Mouse (Mus musculus) lung, postnatal 0 days (tissue): Measurements from ENCODE around the gene Bnipl.

Experiments
- CTCF ChIP-seq: IDR thresholded peaks from 2 replicates; pipeline ENCODE4 v1.5.1; 2016; ENCODE audit warnings: antibody characterized with exemption, mild to moderate bottlenecking
- EP300 ChIP-seq: IDR thresholded peaks from 2 replicates; pipeline ENCODE4 v1.6.1; 2016; ENCODE audit warnings: antibody characterized with exemption, mild to moderate bottlenecking, control low read depth

DNA sequence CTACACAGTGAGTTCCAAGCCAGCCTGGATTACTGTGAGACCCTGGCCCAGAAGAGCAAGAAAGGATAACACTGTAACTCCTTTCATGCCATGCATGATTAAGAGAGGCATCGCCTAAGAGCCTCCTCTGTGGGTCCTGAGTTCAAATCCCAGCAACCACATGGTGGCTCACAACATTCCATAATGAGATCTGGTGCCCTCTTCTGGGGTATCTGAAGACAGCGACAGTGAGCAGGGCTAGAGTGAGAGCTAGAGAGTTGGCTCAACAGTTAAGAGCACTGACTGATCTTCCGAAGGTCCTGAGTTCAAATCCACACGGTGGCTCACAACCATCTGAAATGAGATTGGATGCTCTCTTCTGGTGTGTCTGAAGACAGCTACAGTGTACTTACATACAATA, 23.5 kb upstream of the Bnipl start:
- TF ChIP-seq CTCF (no peak; the same call in 1 of the 2 replicates), EP300 (no peak)
